Mouse (Mus musculus) midbrain, postnatal 0 days (tissue): ENCODE results near the gene Ube2g2. TPM values are rescaled to one million over a fixed set of nuclear protein-coding genes. Genes with fewer than 3 reads are reported as not detected.
A peak's percentile ranks its signal among the peaks of the same experiment; 100 is the strongest.

ENCODE experiments used
- ATAC-seq: fragments of 200-750 bp; cut with Nextera tagmentation; 2 replicates; pipeline ENCODE4 v1.8.0; 2017; ENCODE audit warnings: moderate number of reproducible peaks, mild to moderate bottlenecking, moderate TSS enrichment, moderate library complexity; ENCODE audit not compliant: low FRiP score
- DNase-seq: peaks from one replicate; pipeline ENCODE4 v3.0.0-alpha.2; 2015; ENCODE audit warnings: low spot score
- H3K27ac ChIP-seq: fragments of 300-500 bp; sonication (generic); 2 replicates; pipeline ENCODE4 v1.5.1; 2014; ENCODE audit warnings: low read depth, mild to moderate bottlenecking, low read length, mixed read lengths
- H3K27me3 ChIP-seq: fragments of 300-500 bp; sonication (generic); 2 replicates; pipeline ENCODE4 v1.6.1; 2014; ENCODE audit warnings: low read length, control low read depth, mixed read lengths; ENCODE audit not compliant: insufficient read depth
- H3K36me3 ChIP-seq: fragments of 300-500 bp; sonication (generic); 2 replicates; pipeline ENCODE4 v1.6.1; 2014; ENCODE audit warnings: low read length, control low read depth, mixed read lengths; ENCODE audit not compliant: insufficient read depth
- H3K4me1 ChIP-seq: fragments of 300-500 bp; sonication (generic); 2 replicates; pipeline ENCODE4 v1.6.1; 2014; ENCODE audit warnings: mild to moderate bottlenecking, control low read depth, antibody characterized with exemption, low read length, mixed read lengths; ENCODE audit not compliant: insufficient read depth
- H3K4me2 ChIP-seq: fragments of 300-500 bp; sonication (generic); 2 replicates; pipeline ENCODE4 v1.6.1; 2014; ENCODE audit warnings: low read depth, mild to moderate bottlenecking, low read length, mixed read lengths; ENCODE audit not compliant: poor library complexity, severe bottlenecking
- H3K4me3 ChIP-seq: fragments of 300-500 bp; sonication (generic); 2 replicates; pipeline ENCODE4 v1.5.1; 2014; ENCODE audit warnings: low read depth, mild to moderate bottlenecking, low read length, moderate library complexity
- H3K9ac ChIP-seq: fragments of 300-500 bp; sonication (generic); replicated peaks from 2 replicates; pipeline ENCODE4 v1.6.1; 2014; ENCODE audit warnings: mild to moderate bottlenecking, low read length, moderate library complexity, mixed read lengths; ENCODE audit not compliant: poor library complexity, severe bottlenecking
- H3K9me3 ChIP-seq: fragments of 300-500 bp; sonication (generic); 2 replicates; pipeline ENCODE4 v1.6.1; 2016; ENCODE audit warnings: low read length, control low read depth
- CTCF ChIP-seq: IDR thresholded peaks from 2 replicates; pipeline ENCODE4 v1.5.1; 2016; ENCODE audit warnings: antibody characterized with exemption, mild to moderate bottlenecking
- WGBS: fragments of 180-500 bp; shearing (Covaris S2); extraction: QIAGEN DNeasy Blood & Tissue Kit; methylation state at CpG from one replicate; pipeline ENCODE4 v1.1.7; 2014; 5-methylcytosine and 5-hydroxymethylcytosine counted together
- polyA plus RNA-seq: library from polyadenylated mRNA; unstranded; fragments of >200 nt; fragmentation: Nextera tagmentation; extraction: Ambion mirVana; gene quantifications from 2 replicates; pipeline ENCODE4 v1.2.1, GENCODE M21; 2015
- total RNA-seq: library from RNA; depleted of rRNA; stranded (reverse); fragments of >200 nt; gene quantifications from 2 replicates; pipeline ENCODE4 v1.2.3, GENCODE M21; 2014

Ube2g2 gene
- total and polyA plus RNA-seq, 2 experiments from 2014 or later: 41.8 to 67.2 TPM

- no peak overlapping the region for H3K4me3 ChIP-seq
- H3K9me3 ChIP-seq: no peaks in the 10 kb centered on the region
- no peak for TF ChIP-seq CTCF
- DNase-seq: no peak
- no peak overlapping the region for H3K9ac ChIP-seq
- H3K4me1 ChIP-seq: peaks cover 8% of the 10 kb centered on the region; the same call in 1 of the 2 replicates
- WGBS: 81% methylated on average over 5 of the region's 5 CpGs
- H3K27ac ChIP-seq: peak overlapping the region; percentile 96
- peaks cover 2% of the 10 kb centered on the region; the same call in 1 of the 2 replicates for H3K36me3 ChIP-seq
- ATAC-seq: no peak
- H3K4me2 ChIP-seq: no peak overlapping the region
- no peaks in the 10 kb centered on the region for H3K27me3 ChIP-seq
These were observed 17.1 kb upstream of the Ube2g2 start for GRCm38 (mm10) chr10:77604958-77605357.

GRCm38 (mm10) chr10:77605368-77605767 lies 16.7 kb upstream of the Ube2g2 start:
- TF ChIP-seq CTCF: peak; percentile 77
- Histone ChIP-seq H3K4me2 (peak overlapping the region; percentile 63), H3K27me3 (no peaks in the 10 kb centered on the region), H3K9ac (0 out of 2 replicates have a peak overlapping the region, but pooled peaks have one; percentile 84), H3K36me3 (peaks cover 2% of the 10 kb centered on the region; the same call in 1 of the 2 replicates), H3K4me1 (peaks cover 8% of the 10 kb centered on the region; the same call in 1 of the 2 replicates), H3K9me3 (no peaks in the 10 kb centered on the region), H3K4me3 (peak overlapping the region; percentile 64), H3K27ac (peak overlapping the region; percentile 96)
- WGBS: 29% methylated on average over 1 of the region's 1 CpGs
- ATAC-seq (no peak; the same call in 1 of the 2 replicates), DNase-seq (peak; percentile 60)

DNA sequence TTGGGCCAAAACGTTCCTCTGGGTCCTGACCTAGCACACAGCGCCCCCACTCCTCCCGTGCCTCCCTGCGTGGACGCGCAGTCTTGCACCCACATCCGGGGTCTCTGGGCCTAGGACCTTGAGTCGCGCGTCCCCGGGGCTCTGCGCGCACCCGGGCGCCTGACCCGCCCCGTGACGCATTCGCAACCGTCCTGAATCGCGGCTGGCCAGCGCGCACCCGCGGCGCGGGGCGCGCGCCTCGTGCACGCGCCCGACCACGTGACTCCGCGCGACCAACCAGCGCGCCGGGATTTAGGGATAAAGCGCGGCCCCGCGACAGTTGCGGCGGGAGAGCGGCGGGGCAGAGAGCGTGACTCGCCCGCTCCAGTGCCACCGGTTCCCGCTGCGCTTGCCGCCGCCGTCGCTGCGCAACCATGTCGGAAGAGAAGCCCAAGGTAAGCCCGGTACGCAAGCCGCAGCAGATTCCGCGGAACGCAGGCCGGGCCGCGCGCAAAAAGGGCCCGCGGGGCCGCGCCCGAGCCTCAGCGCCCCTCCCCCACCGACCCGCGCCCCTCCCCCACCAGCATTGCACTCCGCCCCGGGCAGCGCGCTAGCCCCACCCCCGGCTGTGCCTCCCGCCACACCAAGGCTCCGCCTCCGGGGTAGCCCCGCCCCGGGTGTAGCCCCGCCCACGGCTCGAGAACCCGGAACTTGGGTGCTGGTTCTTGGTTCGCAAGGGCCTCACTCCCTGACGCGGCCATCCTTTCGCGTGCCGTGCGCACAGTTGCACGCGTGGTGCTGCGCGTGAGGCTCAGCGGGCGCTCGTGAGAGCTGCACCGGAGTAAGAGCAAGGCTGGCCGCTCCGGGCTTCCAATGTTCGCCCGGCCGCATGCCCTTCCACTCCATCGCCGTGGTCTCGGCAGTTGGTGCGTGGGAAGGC lies 15.9 kb upstream of the Ube2g2 start, which contains the start of the genes Sumo3 and Gm49325:
TSS of gene Sumo3 (plus strand) at position 190 of the 919 bp plus-strand sequence.
TSS of gene Gm49325 (plus strand) at position 290 of the 919 bp plus-strand sequence.
- H3K36me3 ChIP-seq: peaks cover 9% of the 10 kb centered on the region; the same call in 1 of the 2 replicates
- peaks cover 8% of the 10 kb centered on the region; the same call in 1 of the 2 replicates for H3K4me1 ChIP-seq
- H3K9me3 ChIP-seq: no peaks in the 10 kb centered on the region
- H3K27ac ChIP-seq: peak within 1 kb of the TSS; percentile 96
- H3K27me3 ChIP-seq: no peaks in the 10 kb centered on the region
- peak within 1 kb of the TSS; percentile 64 for H3K4me3 ChIP-seq
- peak within 1 kb of the TSS; percentile 63 for H3K4me2 ChIP-seq
- TF ChIP-seq CTCF: peak; percentile 16; the same call in 1 of the 2 replicates
- ATAC-seq: peak; percentile 90
- H3K9ac ChIP-seq: peak within 1 kb of the TSS; percentile 84
- peak; percentile 91 for DNase-seq
- WGBS: under 1% methylated on average over 100 of the region's 119 CpGs

DNA sequence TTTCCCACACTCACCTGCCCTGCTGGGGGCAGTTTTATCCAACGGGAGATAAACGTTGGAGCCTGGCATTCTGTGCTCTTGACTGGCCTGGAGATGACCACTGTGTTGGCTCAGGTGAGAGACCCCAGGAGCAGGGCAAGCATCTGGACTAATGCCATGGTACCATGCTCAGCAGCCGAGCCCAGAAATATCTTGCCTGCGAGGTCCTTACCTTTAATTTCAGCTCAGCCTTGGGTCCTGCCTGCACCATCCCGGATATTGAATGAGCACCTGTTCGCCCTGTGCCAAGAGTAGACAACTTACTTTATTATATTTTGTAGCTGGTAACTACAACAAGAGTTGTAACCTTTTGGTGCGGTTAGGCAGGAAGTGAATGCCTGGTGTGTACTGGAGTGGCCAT lies 15.2 kb upstream of the Ube2g2 start:
- ATAC-seq: peak; percentile 8; the same call in 1 of the 2 replicates
- TF ChIP-seq CTCF: no peak
- Histone ChIP-seq H3K4me1 (peaks cover 8% of the 10 kb centered on the region; the same call in 1 of the 2 replicates), H3K36me3 (peaks cover 11% of the 10 kb centered on the region), H3K4me2 (peak overlapping the region; percentile 63), H3K27me3 (no peaks in the 10 kb centered on the region), H3K9ac (peak overlapping the region; percentile 84), H3K27ac (peak overlapping the region; percentile 96), H3K4me3 (peak overlapping the region; percentile 64), H3K9me3 (no peaks in the 10 kb centered on the region)
- no peak for DNase-seq
- 50% methylated on average over 7 of the region's 7 CpGs for WGBS

DNA sequence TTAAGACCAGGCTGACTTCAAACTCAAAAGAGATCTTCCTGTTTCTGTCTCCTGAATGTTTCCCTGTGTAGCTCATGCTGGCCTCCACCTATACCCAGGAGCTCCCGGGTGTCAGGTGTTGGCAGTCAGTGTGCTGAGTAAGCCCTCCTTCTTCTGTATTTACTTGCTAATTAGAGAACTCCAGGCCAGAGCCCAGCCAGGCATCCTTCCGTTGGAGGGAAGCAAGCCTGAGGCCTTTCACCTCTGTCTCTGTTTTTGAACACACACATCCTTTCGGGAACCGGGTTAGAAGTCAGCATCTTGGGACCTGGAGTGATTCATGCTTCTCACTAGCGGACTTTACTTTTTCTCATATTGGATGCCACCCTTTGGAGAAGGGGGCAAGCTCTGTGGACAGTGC lies 14.6 kb upstream of the Ube2g2 start:
- Histone ChIP-seq H3K9ac (0 out of 2 replicates have a peak overlapping the region, but pooled peaks have one; percentile 84), H3K36me3 (peaks cover 13% of the 10 kb centered on the region), H3K27ac (no peak overlapping the region), H3K4me2 (peak overlapping the region; percentile 63), H3K9me3 (no peaks in the 10 kb centered on the region), H3K4me1 (peaks cover 8% of the 10 kb centered on the region; the same call in 1 of the 2 replicates), H3K27me3 (no peaks in the 10 kb centered on the region), H3K4me3 (peak overlapping the region; percentile 64; the same call in 1 of the 2 replicates)
- TF ChIP-seq CTCF: no peak
- 63% methylated on average over 5 of the region's 5 CpGs for WGBS
- ATAC-seq (no peak), DNase-seq (no peak)
